Mouse (Mus musculus) midbrain, embryonic 14.5 days (tissue): ENCODE results near the gene Olfr1044. TPM values are rescaled to one million over a fixed set of nuclear protein-coding genes. Genes with fewer than 3 reads are reported as not detected.
"Not testable (repeated sequence)": the region's sequence is repeated elsewhere in the genome, so short reads cannot be mapped to it uniquely, and the experiment has no call there.

Experiments
- ATAC-seq: fragments of 200-750 bp; cut with Nextera tagmentation; 2 replicates; pipeline ENCODE4 v1.8.0; 2017; ENCODE audit warnings: moderate number of reproducible peaks, moderate library complexity; ENCODE audit not compliant: low FRiP score, low TSS enrichment
- DNase-seq: peaks from one replicate; pipeline ENCODE4 v3.0.0-alpha.2; 2015
- H3K27ac ChIP-seq: fragments of 300-500 bp; sonication (generic); replicated peaks from 2 replicates; pipeline ENCODE4 v1.5.1; 2014; ENCODE audit warnings: mild to moderate bottlenecking, low read depth, low read length, moderate library complexity
- H3K27me3 ChIP-seq: fragments of 300-500 bp; sonication (generic); 2 replicates; pipeline ENCODE4 v1.6.1; 2014; ENCODE audit warnings: low read length, control low read depth, mixed read lengths; ENCODE audit not compliant: control insufficient read depth, insufficient read depth
- H3K36me3 ChIP-seq: fragments of 300-500 bp; sonication (generic); 2 replicates; pipeline ENCODE4 v1.6.1; 2014; ENCODE audit warnings: low read length, control low read depth; ENCODE audit not compliant: control insufficient read depth, insufficient read depth
- H3K4me1 ChIP-seq: fragments of 300-500 bp; sonication (generic); 2 replicates; pipeline ENCODE4 v1.6.1; 2014; ENCODE audit warnings: mild to moderate bottlenecking, antibody characterized with exemption, low read length, control low read depth; ENCODE audit not compliant: control insufficient read depth, insufficient read depth
- H3K4me2 ChIP-seq: fragments of 300-500 bp; sonication (generic); 2 replicates; pipeline ENCODE4 v1.6.1; 2014; ENCODE audit warnings: mild to moderate bottlenecking, low read length, moderate library complexity
- H3K4me3 ChIP-seq: fragments of 300-500 bp; sonication (generic); replicated peaks from 2 replicates; pipeline ENCODE4 v1.5.1; 2014; ENCODE audit warnings: low read depth, low read length
- H3K9ac ChIP-seq: fragments of 300-500 bp; sonication (generic); replicated peaks from 2 replicates; pipeline ENCODE4 v1.6.1; 2014; ENCODE audit warnings: mild to moderate bottlenecking, low read length, moderate library complexity
- H3K9me3 ChIP-seq: fragments of 300-500 bp; sonication (generic); 2 replicates; pipeline ENCODE4 v1.6.1; 2016; ENCODE audit warnings: low read length, control low read depth, mixed read lengths; ENCODE audit not compliant: control insufficient read depth
- WGBS: fragments of 180-500 bp; shearing (Covaris S2); extraction: QIAGEN DNeasy Blood & Tissue Kit; methylation state at CpG from one replicate; pipeline ENCODE4 v1.1.7; 2014; 5-methylcytosine and 5-hydroxymethylcytosine counted together
- polyA plus RNA-seq: library from polyadenylated mRNA; unstranded; fragments of >200 nt; fragmentation: Nextera tagmentation; extraction: Ambion mirVana; gene quantifications from 2 replicates; pipeline ENCODE4 v1.2.1, GENCODE M21; 2014

The Olfr1044 gene
- not detected in 2 replicates for polyA plus RNA-seq

DNA sequence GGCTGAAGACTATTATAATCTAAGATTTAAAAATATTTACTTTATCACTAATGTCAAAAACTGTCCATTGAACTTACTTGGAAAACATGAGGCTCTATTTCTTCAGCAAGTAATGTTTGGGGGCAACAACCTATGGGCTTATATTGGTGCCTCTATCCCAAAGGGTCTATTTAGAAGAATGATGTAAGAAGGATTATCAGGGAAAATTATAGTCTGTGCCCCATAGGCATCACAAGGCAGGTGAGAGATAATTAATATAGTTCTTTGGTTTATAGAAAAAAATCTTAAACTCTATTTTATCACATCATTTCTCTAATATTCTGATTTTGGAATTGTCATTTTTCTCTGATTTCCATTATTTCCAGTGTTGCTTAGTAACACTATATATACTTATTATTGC, at the start of gene Olfr1044:
TSS of gene Olfr1044 (minus strand) at position 101 of the 400 bp plus-strand sequence.
- DNase-seq (no peak), ATAC-seq (no peak)
- H3K27me3 ChIP-seq, result no peaks in the 10 kb centered on the region

DNA sequence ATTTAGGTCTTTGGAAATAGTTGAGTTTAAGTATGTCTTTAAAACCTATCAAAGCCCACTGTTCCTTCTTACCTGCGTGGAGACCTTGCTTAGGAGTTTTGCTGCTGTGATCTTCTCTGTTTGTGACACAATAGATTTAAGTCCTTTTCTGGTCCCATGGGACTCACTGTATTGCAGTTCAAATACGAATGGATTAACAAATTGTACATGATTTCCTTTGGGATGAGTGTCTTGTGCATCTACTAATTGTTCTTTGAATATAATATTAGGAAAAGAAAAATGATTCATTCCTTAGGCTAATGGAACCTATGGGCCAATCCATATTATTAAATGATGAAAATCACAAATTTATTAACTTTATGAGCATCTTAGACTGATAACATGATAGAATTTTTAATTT, 41.6 kb upstream of the Olfr1044 start, which contains the start of gene Olfr1046:
TSS of gene Olfr1046 (minus strand) at position 101 of the 400 bp plus-strand sequence.
- Histone ChIP-seq H3K36me3 (no peaks in the 10 kb centered on the region), H3K4me1 (no peaks in the 10 kb centered on the region), H3K4me3 (no peak within 1 kb of the TSS), H3K27me3 (no peaks in the 10 kb centered on the region), H3K9ac (no peak within 1 kb of the TSS), H3K9me3 (no peaks in the 10 kb centered on the region), H3K4me2 (no peak within 1 kb of the TSS), H3K27ac (no peak within 1 kb of the TSS)
- ATAC-seq, result no peak
- DNase-seq, result no peak
- 79% methylated on average over 2 of the region's 2 CpGs for WGBS

More for the DNA sequence above, at the start of gene Olfr1044:
- no peaks in the 10 kb centered on the region for H3K9me3 ChIP-seq
- H3K27ac ChIP-seq, result no peak within 1 kb of the TSS
- H3K4me3 ChIP-seq, result no peak within 1 kb of the TSS
- no peaks in the 10 kb centered on the region for H3K36me3 ChIP-seq
- H3K4me2 ChIP-seq, result no peak within 1 kb of the TSS
- no peaks in the 10 kb centered on the region for H3K4me1 ChIP-seq
- H3K9ac ChIP-seq, result no peak within 1 kb of the TSS

DNA sequence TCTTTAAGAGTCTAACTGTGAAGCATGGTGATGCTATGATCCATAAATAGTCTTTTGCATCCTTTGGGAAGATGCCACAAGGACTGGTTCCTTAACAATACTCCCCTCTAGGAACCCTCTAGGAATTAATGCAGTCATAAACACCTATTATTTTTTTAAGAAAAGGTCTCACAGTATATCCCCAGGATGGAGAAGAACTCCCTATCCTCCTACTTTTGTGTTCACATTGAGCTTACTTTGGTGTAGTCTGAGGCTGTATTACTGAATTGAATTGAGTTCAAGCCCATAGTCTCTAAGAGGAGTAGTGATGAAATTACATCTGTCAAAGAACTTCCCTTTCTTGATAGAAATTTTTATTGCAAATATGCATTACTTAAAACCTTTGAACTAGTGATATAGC, 25.3 kb upstream of the Olfr1044 start, which contains the start of gene Olfr1045:
TSS of gene Olfr1045 (minus strand) at position 101 of the 400 bp plus-strand sequence.
- H3K4me3 ChIP-seq, result no peak within 1 kb of the TSS
- H3K27me3 ChIP-seq, result no peaks in the 10 kb centered on the region
- no peak within 1 kb of the TSS for H3K4me2 ChIP-seq
- no peaks in the 10 kb centered on the region for H3K4me1 ChIP-seq
- DNase-seq (no peak), ATAC-seq (no peak)
- H3K9ac ChIP-seq, result no peak within 1 kb of the TSS
- H3K9me3 ChIP-seq, result no peaks in the 10 kb centered on the region
- H3K27ac ChIP-seq, result no peak within 1 kb of the TSS
- no peaks in the 10 kb centered on the region for H3K36me3 ChIP-seq

DNA sequence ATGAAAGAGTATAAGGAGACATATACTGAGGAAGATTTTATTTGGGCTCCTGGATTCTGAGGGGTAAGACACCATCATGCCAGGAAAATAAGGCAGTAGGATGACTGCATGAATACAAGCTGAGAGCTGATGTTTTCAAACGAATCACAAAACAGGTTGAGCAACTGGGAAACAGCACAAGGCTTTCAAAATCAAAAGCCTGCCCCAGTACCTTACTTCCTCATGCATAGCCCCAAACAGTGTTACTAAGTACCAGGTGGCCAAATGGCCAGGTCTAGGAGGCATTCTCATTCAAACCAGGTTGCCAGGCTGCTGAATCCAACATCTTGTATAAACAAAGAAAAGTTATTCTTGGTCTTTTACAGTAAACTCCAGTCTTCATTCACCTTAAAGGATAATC, 18.2 kb upstream of the Olfr1044 start:
- H3K27ac ChIP-seq, result no peak overlapping the region
- no peak for DNase-seq

DNA sequence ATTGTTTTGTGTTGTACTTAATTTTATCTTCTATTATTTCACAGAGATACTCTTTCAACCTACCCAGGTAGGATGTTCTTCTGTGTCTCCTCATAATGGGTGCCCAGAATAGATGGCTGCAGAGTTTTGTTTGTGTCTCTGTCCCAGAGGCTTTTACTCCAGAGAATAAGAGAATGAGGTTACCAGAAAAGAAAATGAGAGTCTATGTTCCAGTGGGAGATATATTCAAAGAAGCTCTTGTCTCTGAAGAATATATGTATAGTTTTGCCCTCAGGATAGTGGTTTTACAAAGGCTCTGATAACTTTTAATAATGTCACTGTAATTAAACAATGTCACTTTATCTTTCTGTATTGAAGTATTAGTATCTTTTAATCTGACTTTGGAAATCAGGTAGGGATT, 8.0 kb upstream of the Olfr1044 start, which contains the start of gene Olfr52:
TSS of gene Olfr52 (minus strand) at position 101 of the 400 bp plus-strand sequence.
- no peaks in the 10 kb centered on the region for H3K36me3 ChIP-seq
- DNase-seq, result no peak
- H3K9ac ChIP-seq, result no peak within 1 kb of the TSS
- no peaks in the 10 kb centered on the region for H3K9me3 ChIP-seq
- H3K27me3 ChIP-seq, result no peaks in the 10 kb centered on the region
- ATAC-seq, result no peak
- no peaks in the 10 kb centered on the region for H3K4me1 ChIP-seq
- no peak within 1 kb of the TSS for H3K27ac ChIP-seq
- H3K4me3 ChIP-seq, result no peak within 1 kb of the TSS
- no peak within 1 kb of the TSS for H3K4me2 ChIP-seq

More for the DNA sequence above, 18.2 kb upstream of the Olfr1044 start:
- no peak for ATAC-seq
- Histone ChIP-seq H3K9me3 (no peaks in the 10 kb centered on the region), H3K36me3 (no peaks in the 10 kb centered on the region), H3K4me2 (no peak overlapping the region), H3K9ac (no peak overlapping the region), H3K4me3 (no peak overlapping the region), H3K27me3 (no peaks in the 10 kb centered on the region), H3K4me1 (no peaks in the 10 kb centered on the region)
- WGBS, result 51% methylated on average over 1 of the region's 1 CpGs

DNA sequence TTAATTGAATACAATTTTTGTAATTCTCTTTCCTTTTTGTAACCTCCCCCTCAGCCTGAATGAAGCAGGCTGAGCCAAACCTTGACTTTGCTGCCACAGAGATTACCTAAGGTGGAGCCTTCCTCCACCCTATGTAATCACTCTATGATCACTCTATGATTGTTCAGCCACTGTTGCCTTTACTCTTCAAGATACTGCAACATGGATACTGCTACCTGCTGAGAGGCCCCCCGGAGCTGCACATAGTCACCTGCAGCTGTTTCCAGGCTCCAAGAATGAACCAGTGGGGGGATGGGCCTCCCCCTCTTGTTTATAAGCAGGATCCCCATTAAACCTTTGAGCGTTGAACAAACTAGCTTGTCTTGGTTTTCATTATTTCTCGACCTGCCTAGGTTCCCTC, 2.3 kb upstream of the Olfr1044 start:
- no peak for DNase-seq
- H3K9me3 ChIP-seq, result no peaks in the 10 kb centered on the region
- H3K4me3 ChIP-seq, result no peak overlapping the region
- H3K4me2 ChIP-seq, result no peak overlapping the region
- H3K27me3 ChIP-seq, result no peaks in the 10 kb centered on the region
- no peak for ATAC-seq
- H3K36me3 ChIP-seq, result no peaks in the 10 kb centered on the region
- no peak overlapping the region for H3K9ac ChIP-seq
- 80% methylated on average over 3 of the region's 3 CpGs for WGBS
- H3K4me1 ChIP-seq, result no peaks in the 10 kb centered on the region
- no peak overlapping the region for H3K27ac ChIP-seq

DNA sequence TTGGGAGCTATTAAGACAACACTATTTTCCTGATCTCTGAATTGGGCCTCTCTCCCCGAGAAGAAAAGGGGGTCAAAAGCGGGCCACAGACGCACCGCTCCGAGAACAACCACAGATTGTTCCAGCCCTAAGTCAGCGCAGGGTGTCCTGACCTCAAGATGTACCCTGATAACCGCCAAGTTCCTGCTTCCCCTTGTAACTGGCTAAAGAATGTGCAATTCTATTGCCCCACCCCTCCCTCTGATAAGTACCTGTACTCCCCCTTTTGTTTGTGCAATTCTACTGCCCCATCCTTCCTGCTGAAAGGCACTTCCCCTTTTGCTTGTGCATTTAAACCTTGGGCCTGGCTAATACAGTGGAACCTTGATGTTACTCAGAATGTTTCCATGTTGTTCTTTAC, 2.2 kb downstream of the Olfr1044 start:
- not testable (repeated sequence) for H3K9me3 ChIP-seq, H3K9ac ChIP-seq, ATAC-seq, DNase-seq, H3K27me3 ChIP-seq, H3K4me3 ChIP-seq, H3K4me2 ChIP-seq, H3K4me1 ChIP-seq, H3K36me3 ChIP-seq, H3K27ac ChIP-seq
- WGBS, result 90% methylated on average over 7 of the region's 7 CpGs

DNA sequence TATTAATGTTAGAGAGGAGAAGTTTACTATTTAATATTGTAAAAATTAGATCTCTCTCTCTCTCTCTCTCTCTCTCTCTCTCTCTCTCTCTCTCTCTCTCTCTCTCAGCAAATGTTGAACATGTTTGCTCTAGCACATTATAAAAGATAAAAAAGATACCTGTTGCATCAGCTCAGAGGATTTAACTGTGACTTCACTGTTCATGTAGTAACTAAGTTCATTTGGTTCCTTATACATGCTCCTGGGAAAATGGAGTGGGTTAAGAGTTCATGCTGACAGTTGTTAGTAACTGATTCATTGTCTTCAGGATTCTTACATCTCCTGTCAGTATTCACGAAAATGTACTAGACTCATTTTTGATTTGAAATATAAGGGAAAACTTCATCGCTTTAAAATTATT, 10.2 kb downstream of the Olfr1044 start, which contains the start of gene Olfr1043:
TSS of gene Olfr1043 (minus strand) at position 101 of the 400 bp plus-strand sequence.
- WGBS, result 93% methylated on average over 2 of the region's 2 CpGs

DNA sequence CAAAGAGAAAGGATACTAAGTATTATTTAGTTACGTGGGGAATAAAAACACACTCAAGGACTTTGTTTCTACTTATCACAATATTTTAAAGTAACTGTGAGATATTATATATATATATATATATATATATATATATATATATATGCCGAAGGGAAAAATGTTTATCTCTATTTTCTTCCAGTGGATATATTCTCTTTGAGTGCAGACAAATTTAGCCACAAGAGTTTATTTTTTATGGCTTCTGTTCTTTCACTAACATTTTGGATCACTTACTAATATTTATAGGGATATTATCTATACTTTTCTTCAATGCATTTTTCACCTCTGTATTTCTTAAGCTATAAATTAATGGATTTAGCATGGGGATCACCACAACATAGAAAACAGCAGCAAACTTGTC, 15.9 kb downstream of the Olfr1044 start, which contains the start of gene Olfr1042:
TSS of gene Olfr1042 (minus strand) at position 101 of the 400 bp plus-strand sequence.
- H3K4me1 ChIP-seq, result no peaks in the 10 kb centered on the region
- H3K4me3 ChIP-seq, result no peak within 1 kb of the TSS
- H3K9ac ChIP-seq, result no peak within 1 kb of the TSS
- WGBS, result 95% methylated on average over 2 of the region's 2 CpGs
- DNase-seq (no peak), ATAC-seq (no peak)
- H3K4me2 ChIP-seq, result no peak within 1 kb of the TSS
- H3K27ac ChIP-seq, result no peak within 1 kb of the TSS
- no peaks in the 10 kb centered on the region for H3K9me3 ChIP-seq
- no peaks in the 10 kb centered on the region for H3K27me3 ChIP-seq
- H3K36me3 ChIP-seq, result no peaks in the 10 kb centered on the region

More for the DNA sequence above, 10.2 kb downstream of the Olfr1044 start, which contains the start of gene Olfr1043:
- no peaks in the 10 kb centered on the region for H3K36me3 ChIP-seq
- no peak within 1 kb of the TSS for H3K4me2 ChIP-seq
- no peak within 1 kb of the TSS for H3K27ac ChIP-seq
- no peaks in the 10 kb centered on the region for H3K9me3 ChIP-seq
- ATAC-seq, result no peak
- H3K4me3 ChIP-seq, result no peak within 1 kb of the TSS
- H3K4me1 ChIP-seq, result no peaks in the 10 kb centered on the region
- DNase-seq, result no peak
- no peak within 1 kb of the TSS for H3K9ac ChIP-seq
- no peaks in the 10 kb centered on the region for H3K27me3 ChIP-seq
